Mouse (Mus musculus): ENCODE results near the gene Klk1b27.
"Not testable (repeated sequence)": the region's sequence is repeated elsewhere in the genome, so short reads cannot be mapped to it uniquely, and the experiment has no call there.

Gene Klk1b27

GRCm38 (mm10) chr7:44051990-44052389, at the start of gene Klk1b27:
Gene Klk1b27, plus strand, starts transcription at chr7:44052290.
- DNase-seq (ENCODE audit: low spot score) = not testable (repeated sequence)

- DNase-seq (ENCODE audit: low spot score) = no peak
Measured at GRCm38 (mm10) chr7:44004847-44005246, 47.2 kb upstream of the Klk1b27 start.

GRCm38 (mm10) chr7:44011868-44012267, 40.2 kb upstream of the Klk1b27 start, which contains the start of gene Klk1b26:
Gene Klk1b26, plus strand, starts transcription at chr7:44012168.
- not testable (repeated sequence) for DNase-seq (ENCODE audit: low spot score)

GRCm38 (mm10) chr7:44014666-44015065, 37.4 kb upstream of the Klk1b27 start:
- not testable (repeated sequence) for DNase-seq (ENCODE audit: low spot score)

GRCm38 (mm10) chr7:44015071-44015470, 37.0 kb upstream of the Klk1b27 start:
- no peak for DNase-seq (ENCODE audit: low spot score)

- DNase-seq (ENCODE audit: low spot score) = no peak
Measured at GRCm38 (mm10) chr7:44072117-44072516, 20.0 kb downstream of the Klk1b27 start.

GRCm38 (mm10) chr7:44077703-44078102, 25.6 kb downstream of the Klk1b27 start:
- DNase-seq (ENCODE audit: low spot score) = no peak

- DNase-seq (ENCODE audit: low spot score) = no peak
Measured at GRCm38 (mm10) chr7:44096111-44096510, 44.0 kb downstream of the Klk1b27 start.

- DNase-seq (ENCODE audit: low spot score) = not testable (repeated sequence)
Measured at GRCm38 (mm10) chr7:44102028-44102427, 49.9 kb downstream of the Klk1b27 start, which contains the start of gene Klk1b21. Gene Klk1b21, plus strand, starts transcription at chr7:44102328.
